Mouse (Mus musculus) embryonic fibroblast, embryonic 13.5 days (primary cell): ENCODE data around the gene Gm17509.

Source experiments
- CTCF ChIP-seq: IDR thresholded peaks from 2 replicates; pipeline ENCODE4 v1.5.1; 2011; ENCODE audit warnings: mild to moderate bottlenecking, control low read depth, low read length, moderate library complexity, borderline replicate concordance; ENCODE audit not compliant: insufficient read depth
- POLR2A ChIP-seq: IDR thresholded peaks from 2 replicates; pipeline ENCODE4 v1.6.1; 2011; ENCODE audit warnings: low read depth, mild to moderate bottlenecking, control low read depth, low read length, moderate library complexity

DNA sequence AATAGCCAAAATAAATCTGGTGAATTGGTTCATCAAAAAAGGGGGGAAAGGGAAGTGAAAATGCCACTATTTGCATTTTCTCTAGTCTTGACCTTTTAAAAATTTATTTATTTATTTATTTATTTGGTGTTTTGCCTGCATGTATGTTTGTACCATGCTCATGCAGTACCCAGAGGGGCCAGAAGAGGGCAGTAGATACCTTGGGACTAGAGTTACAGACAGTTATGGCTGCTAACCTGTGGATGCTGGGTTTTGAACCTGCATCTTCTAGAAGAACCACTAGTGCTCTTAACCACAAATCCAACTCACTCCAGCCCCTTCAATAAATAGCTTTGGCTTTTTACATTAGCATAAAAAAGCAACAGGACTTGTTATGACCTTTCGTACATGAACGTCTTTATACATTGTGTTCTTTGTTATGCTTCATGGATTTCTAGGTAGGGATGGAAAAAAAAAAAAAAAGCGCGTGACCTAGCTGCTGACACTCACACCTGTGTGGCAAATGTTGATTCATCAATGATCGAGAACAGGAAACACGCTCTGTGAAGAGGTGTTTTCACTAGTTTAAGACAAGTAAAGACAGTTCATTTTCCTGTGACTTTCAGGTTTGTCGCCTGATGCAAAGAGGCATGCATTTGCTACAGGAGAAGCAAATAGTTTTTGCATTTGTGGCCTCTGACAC lies 22.3 kb downstream of the Gm17509 start:
- peak; percentile 27; the same call in 1 of the 2 replicates for TF ChIP-seq CTCF
- TF ChIP-seq POLR2A: no peak
